Mouse (Mus musculus) spleen, postnatal 14 days (tissue): Measurements from ENCODE around the gene Lmo7.

Experiments used
- DNase-seq, 2 experiments: peaks; one replicate each; pipeline ENCODE4 v3.0.0; 2021 to 2022; ENCODE audit warnings: low spot score in 2 of 2

Gene Lmo7

DNA sequence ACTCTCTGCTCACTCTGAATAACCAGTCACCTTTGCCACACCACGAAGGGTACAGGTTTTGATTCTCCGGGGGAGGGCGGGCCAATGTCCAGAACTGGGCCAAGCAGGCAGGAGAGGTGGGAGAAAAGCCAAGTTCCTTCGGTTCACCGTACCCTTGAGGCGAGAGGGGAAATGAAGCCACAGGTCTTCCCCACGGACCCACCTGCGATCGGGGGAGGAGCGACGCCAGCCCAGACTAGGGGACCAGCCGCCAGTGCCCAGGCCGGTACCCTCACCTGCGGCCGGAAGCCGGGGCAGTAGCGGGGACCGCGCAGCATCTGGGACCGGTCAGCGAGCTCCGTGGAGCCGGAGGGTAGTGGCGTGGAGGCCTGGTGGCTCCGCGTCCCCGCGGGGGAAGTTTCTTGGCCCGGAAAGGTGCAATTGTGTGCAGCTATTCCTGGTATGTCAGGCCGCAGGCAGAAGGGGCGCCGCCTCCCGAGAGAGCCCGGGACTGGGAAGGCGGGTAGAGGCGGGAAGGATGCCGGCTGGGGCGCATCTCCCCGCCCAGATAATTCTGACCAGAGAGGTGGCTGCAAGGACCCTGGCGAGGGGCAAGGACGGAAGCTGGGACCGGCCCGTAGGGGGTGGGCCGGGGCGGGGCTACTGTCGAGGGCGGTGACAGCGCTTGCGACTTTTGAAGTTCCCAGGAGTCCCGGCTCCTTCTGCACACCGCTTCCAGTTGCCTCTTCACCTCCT, at the start of gene Lmo7, which contains the start of gene Gm9922:
Lmo7 (plus strand) TSS at position 721 of the 735 bp plus-strand sequence.
Gm9922 (minus strand) TSS at position 578 of the 735 bp plus-strand sequence.
- DNase-seq = no peak

GRCm38 (mm10) chr14:101687696-101688095, 42.1 kb upstream of the Lmo7 start:
- no peak for DNase-seq

- no peak for DNase-seq
These were observed 41.4 kb upstream of the Lmo7 start for GRCm38 (mm10) chr14:101688406-101688805.

- DNase-seq = no peak
These were observed 25.3 kb upstream of the Lmo7 start for GRCm38 (mm10) chr14:101704479-101704878.

- no peak for DNase-seq
These were observed 22.7 kb upstream of the Lmo7 start for GRCm38 (mm10) chr14:101707088-101707487.

DNA sequence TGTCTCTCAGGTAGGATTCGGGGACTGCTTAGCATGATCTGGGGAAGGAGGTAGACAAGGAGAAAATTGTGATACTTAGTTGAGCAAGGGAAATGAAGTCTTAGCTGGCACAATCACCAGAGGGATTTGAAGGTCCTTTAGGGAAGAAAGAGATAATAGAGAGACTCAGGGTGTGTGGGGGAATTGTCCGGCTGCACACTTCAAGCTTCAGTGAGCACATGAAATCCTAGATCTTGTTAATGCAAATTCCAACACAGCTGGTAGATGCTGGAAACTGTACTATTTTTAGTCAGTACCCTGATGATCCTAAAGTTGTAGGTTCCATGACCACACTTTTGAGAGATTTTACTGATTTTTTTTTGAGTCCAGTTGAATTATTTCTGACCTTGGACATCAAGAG, 15.3 kb upstream of the Lmo7 start:
- no peak for DNase-seq

GRCm38 (mm10) chr14:101729972-101730692, 375 bp downstream of the Lmo7 start:
- no peak for DNase-seq

DNA sequence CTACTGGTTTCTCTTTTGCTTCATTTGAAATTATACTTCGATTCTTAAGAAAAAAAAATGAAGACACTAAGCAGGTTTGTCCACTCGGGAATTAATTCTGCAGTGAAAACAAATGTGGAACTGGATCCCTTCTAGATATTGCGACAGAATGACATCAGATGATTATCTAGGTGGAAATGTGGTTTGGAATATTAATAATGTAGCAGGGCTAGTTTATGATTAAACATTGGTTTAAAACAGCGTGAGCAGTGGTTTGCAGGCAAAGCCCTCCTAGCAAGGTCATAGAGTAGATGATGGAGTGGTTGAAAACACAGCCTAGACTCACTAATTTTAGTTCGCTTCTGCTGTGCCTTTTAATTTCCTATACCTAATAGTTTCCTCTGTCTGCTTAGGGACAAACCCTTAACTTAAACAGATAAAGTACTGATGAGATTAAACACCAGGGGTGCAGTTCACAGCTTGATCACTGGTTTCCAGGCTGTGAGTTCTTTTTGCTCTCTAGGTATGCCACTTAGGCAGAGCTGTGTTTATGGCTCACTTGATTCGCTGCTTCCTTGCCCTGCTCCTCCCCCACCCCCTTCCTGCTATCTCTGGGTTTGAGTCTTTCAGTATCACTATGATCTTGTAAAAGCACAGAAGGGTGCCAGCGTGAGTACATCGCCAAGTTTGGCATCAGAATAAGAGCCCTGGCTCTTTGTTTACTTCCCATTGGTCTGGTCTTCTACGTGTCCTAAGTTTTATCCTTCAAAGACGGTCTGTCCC, 4.0 kb downstream of the Lmo7 start:
- DNase-seq = no peak

DNA sequence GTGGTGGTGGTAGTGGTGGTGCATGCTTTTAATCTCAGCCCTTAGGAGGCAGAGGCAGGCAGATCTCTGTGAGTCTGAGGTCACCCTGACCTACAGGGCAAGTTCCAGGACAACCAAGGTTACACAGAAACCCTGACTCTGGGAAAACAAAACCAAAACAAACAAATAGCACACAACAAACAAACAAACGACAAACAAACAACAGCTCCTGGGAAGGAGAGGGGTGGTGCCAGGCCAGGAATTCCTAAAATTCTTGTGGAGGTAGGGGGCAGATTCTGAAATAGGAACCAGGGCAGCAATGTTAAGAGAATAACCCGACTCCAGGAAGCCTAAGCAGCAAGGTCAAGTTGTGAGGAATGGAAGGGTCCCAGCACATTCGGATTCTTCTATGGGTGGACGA, 7.7 kb downstream of the Lmo7 start:
- DNase-seq = no peak

DNA sequence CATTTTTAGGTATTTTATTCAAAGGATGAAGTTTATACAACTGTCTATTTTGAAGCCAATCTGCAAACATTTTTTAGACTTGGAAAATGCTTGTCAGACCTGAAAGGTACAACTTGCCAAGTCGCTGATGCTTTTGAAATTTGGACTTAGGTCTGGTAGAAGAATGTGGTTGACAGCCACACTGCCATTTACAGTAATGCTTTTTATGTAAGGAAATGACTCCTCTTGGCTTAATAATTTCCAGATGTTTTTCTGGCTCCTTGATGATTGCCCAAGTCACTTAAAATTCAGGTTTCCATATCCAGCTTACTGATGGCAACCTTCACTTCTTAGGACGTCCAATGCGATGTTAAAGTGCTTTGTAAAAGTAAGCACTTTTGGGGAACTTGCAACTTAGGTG, 16.9 kb downstream of the Lmo7 start:
- DNase-seq = no peak

DNA sequence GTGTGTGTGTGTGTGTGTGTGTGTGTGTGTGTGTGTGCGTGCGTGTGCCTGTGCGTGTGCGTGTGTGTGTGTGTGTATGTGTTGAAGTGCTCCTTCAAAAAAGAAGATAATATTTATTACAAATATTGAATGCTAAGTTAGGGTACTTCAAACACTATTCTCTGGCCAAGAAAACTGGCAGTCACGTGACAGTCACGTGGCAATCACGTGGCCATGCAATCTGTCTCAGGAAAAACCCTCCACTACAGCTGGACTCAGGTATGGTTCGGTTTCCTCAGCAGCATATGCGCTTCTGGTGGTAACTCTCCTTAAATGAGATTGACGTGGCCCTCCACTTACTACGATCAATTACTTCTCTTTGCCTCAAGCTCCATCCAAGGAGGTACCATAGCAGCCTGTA, 18.1 kb downstream of the Lmo7 start:
- DNase-seq = no peak

DNA sequence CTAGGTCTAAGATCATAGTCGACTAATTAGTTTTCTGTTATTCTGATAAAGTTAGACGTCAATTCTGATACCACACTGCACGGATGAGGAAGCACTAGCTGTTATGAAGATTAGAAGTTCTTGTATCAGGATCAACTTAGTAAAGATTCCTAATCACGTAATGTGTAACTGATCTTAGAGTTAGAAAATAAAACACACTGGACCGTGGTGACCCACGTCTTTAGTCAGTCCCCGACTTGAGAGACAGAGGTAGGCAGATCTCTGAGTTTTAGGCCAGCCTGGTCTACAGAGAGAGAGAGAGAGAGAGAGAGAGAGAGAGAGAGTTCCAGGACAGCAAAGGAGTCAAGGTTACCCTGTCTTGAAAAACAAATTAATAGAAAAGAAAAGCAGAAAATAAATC, 18.7 kb downstream of the Lmo7 start:
- DNase-seq = no peak

DNA sequence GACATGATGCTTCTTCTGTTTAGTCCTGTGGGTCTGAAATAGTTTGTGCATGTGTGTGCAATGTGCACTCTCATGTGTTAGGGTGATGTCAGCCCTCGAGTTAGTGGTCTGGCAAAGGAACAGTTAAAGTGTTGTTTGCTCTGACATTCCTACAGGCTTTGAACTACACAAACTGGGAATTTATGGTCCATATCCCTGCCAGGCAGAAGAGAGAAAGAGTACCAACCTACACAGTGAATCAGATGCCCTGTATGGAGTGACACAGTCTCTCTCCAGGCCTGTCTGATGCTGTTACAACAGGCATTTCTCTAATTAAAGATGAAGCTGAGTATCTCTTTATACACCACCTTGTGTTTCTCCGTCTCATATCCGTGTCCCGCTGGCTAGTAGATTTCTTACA, 21.2 kb downstream of the Lmo7 start:
- no peak for DNase-seq

GRCm38 (mm10) chr14:101755425-101755824, 25.7 kb downstream of the Lmo7 start:
- DNase-seq = no peak

DNA sequence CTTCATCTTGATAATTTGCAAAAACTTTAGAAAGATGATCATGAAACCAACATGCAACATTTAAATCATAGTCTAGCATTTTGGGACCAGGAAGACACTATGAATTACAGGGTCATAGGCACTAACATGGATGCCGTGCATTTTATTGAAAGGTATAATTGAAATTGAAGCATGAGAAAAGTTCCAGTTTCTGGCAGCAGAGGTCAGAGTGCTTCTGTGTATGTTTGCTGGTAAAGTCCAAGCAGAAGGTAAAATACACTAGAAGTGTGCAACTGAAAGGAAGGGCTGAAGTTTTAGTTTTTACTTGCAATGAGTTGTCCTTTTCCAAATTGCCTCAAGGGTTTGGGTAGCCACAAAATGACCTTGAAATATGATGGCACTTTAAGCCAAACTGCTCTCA, 32.5 kb downstream of the Lmo7 start:
- no peak for DNase-seq

DNA sequence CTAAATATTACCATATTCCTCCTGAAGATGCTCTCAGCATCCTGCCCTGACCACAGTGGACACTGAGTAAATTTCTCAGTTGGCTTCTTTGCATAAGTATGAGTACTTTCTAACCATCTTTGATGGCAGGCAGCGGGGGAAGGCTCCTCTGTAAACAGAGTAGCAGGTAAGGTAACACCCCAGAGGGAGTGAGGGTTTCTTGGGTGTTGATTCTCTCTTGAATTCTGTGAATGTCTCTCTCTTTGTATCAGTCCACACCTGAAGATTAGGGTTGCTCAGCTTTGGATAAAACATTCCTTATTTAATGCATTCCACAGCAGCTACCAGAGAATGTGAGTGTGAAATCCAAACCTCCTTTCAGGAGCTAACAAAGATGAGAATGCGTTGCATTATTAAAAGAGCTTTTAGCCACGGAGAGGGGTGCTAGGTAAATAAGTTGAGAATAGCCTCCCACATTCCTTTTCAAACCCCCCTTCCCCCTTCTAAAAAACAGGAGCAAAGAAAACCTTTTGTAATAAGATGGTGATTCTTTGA, 34.1 kb downstream of the Lmo7 start:
- DNase-seq = no peak

- DNase-seq = no peak
These were observed 41.6 kb downstream of the Lmo7 start for GRCm38 (mm10) chr14:101771336-101771735.

- no peak for DNase-seq
These were observed 42.0 kb downstream of the Lmo7 start for GRCm38 (mm10) chr14:101771756-101772155.

GRCm38 (mm10) chr14:101774631-101775030, 44.9 kb downstream of the Lmo7 start:
- DNase-seq = no peak

DNA sequence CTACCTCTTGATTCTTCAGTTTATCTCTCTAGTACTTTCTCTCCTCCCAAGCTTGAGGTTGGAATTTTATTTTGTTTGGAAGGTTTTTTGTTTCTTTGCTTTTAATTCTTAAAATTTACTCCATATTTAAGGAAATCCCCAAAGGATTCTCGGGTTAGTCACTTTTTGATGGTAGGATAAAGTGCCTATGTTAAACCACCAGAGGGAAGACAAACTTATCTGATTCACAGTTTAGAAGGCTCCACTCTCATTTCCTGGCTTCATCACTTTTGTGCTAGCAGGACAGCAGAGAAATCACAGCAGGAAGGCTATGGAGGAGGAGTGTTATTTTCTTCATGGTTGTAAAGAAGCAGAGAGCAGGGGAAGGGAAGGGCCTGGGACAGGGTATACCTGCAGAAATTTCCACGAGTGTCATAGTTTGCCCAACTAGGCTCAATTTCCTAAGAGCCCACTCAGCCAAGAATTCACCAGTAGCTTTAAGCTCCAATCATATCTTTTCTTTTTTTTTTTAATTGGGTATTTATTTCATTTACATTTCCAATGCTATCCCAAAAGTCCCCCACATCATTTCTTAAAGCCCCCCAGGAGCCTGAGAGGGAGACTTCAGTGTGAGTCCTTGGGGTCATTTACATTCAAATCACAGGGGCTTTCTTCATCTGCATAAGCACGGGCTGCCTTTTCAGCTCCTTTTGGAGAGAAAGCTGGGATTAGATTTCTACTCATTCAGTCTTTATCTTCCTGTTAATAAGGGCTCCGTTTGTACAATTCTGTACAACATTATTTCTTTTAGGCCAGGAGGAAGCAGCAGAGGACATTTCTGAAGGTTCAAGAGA, 46.8 kb downstream of the Lmo7 start:
- no peak for DNase-seq

- DNase-seq = no peak
These were observed 47.4 kb downstream of the Lmo7 start for GRCm38 (mm10) chr14:101777129-101777493.
